ENCODE assay signal across 8 mouse cellular contexts in the genomic region with DNA sequence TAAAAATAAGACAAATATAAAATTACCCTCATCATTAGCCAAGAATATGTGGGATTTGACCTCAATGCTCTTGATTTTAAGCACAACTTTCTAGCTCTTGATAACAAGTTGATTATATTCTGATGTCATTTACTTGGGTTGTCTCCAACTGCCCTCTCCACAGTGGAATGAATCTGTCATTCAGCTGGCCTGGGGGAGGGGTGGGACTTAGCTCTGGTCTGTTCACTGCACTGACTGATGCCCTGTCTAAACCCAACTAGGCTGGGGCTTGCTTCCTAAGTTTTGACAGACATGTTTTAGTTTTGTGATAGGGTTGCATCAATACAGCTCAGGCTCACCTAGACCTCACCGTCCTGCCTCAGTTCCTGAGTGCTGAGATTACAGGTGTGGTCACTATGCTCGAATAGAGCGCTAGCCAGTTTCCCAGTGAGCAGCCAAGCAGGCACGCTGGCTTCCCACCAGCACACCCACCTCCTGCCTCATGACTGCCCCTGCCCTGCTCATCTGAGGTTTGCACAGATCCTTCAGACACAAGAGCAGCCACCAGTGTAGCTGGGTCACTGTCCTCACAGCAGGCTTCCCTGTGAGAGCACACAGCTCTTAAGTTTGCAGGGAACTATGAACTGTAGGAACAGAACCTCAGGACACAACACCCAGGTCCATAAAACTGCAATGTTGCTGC.
A peak's percentile ranks its signal among the peaks of the same experiment; 100 is the strongest.
DNase-seq lines count a peak whose midpoint lies in the region; ATAC-seq lines count a peak whose summit lies in the region.

No protein-coding gene starts in this region.

- DNase-seq in cerebellum, adult 11-12 months, result peak; percentile 12
- DNase-seq in layer of hippocampus, adult 11-12 months (ENCODE audit: low spot score), result peak; percentile 79
- no peak for DNase-seq in layer of hippocampus, postnatal 10 days (ENCODE audit: low spot score in 2 of 2)
- peak; percentile 23 for DNase-seq in ZHBTc4 (ENCODE audit: low read depth, low spot score)
- peak; percentile 25 to 39 for DNase-seq in kidney, postnatal 36 days
- DNase-seq in c-Kit-positive CD71-positive TER-119-positive erythroid progenitor cells, embryonic 14.5 days (ENCODE audit: low spot score), result no peak
- no peak for DNase-seq in urinary bladder, postnatal 36 days (ENCODE audit: low spot score in 2 of 2)

- no peak for ATAC-seq in cerebellum, adult (ENCODE audit: insufficient number of reproducible peaks, low FRiP score, low TSS enrichment)

Comparison
In these comparisons a context has a peak if more than half of its experiments do, and no peak if none do; other contexts are left out.
1. DNase-seq: peak in cerebellum, adult 11-12 months (single experiment), layer of hippocampus, adult 11-12 months (single experiment), ZHBTc4 (single experiment) and kidney, postnatal 36 days (2 of 2); none in layer of hippocampus, postnatal 10 days (0 of 2), c-Kit-positive CD71-positive TER-119-positive erythroid progenitor cells, embryonic 14.5 days (single experiment) and urinary bladder, postnatal 36 days (0 of 2).